In the genomic region with DNA sequence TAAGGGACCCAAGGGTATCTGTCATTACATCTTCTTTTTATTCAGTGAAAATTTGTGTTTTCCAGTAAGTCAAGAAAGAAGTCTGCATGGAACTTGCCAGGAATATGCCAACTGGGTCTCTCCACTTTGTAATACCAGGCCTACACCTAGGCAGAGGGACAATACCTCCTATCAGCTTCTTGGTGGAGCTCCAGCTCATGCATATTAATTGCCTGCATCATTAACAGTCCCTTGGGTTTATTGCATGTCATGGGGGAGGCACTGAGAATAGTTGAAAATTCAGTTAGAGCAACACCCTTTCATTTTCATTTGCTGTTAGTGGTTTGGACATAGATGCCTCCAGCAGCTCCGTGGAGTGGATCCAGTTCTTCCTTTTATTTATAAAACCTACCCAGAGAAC, we compare ENCODE assay signal across 15 mouse cellular contexts.
DNase-seq lines count a peak whose midpoint lies in the region; ATAC-seq lines count a peak whose summit lies in the region.
"Had no signal": no experiment of that assay in that cellular context is flagged by ENCODE, and none has a peak within 500 bp of the region (broad histone marks: within the 10 kb centered on the region; RNA-seq: fewer than 3 reads in every experiment).

No protein-coding gene starts in this region.

- H3K4me3 ChIP-seq in heart, embryonic 13.5 days = no peak overlapping the region
- no peak overlapping the region for H3K4me3 ChIP-seq in embryonic facial prominence, embryonic 10.5 days
- H3K4me3 ChIP-seq: embryonic facial prominence, embryonic 13.5 days; lung, embryonic 15.5 days; midbrain, embryonic 15.5 days had no signal

- H3K27me3 ChIP-seq in heart, embryonic 13.5 days (replicated peaks) = no peaks in the 10 kb centered on the region
- H3K27me3 ChIP-seq in embryonic facial prominence, embryonic 10.5 days (replicated peaks; ENCODE audit: low read depth, poor library complexity, severe bottlenecking) = no peaks in the 10 kb centered on the region
- H3K27me3 ChIP-seq: embryonic facial prominence, embryonic 13.5 days; lung, embryonic 15.5 days; midbrain, embryonic 15.5 days had no signal

- no peak for DNase-seq in heart, postnatal 14 days
- DNase-seq in kidney, adult 9 months = peak; percentile 44
- DNase-seq in kidney, postnatal 14 days = no peak
- DNase-seq in embryonic facial prominence, embryonic 10.5 days (ENCODE audit: low spot score) = peak; percentile 2
- DNase-seq in left cerebral cortex, postnatal 10 days (ENCODE audit: extremely low spot score in 1 of 2, low spot score in 2 of 2) = no peak
- DNase-seq: adrenal gland, postnatal 14 days; cerebellum, adult 2 months; left cerebral cortex, postnatal 4 days; thymus, adult 18-20 months had no signal

- ATAC-seq in heart, embryonic 13.5 days (ENCODE audit: extremely low read depth, insufficient number of reproducible peaks, low FRiP score, low TSS enrichment) = no peak
- peak; percentile 59 for ATAC-seq in megakaryocyte progenitor cell, adult 5-6 weeks (replicated peaks; ENCODE audit: poor library complexity)
- ATAC-seq: intestine, embryonic 16.5 days; midbrain, embryonic 15.5 days had no signal

- no peak overlapping the region for H3K4me2 ChIP-seq in heart, embryonic 13.5 days
- H3K4me2 ChIP-seq: embryonic facial prominence, embryonic 13.5 days; lung, embryonic 15.5 days; midbrain, embryonic 15.5 days had no signal

- intact Hi-C loops in heart, postnatal 14 days (cut with DNase I) = no loop called here
- intact Hi-C loops in left cerebral cortex, postnatal 10 days (cut with DNase I) = no loop called here

- no peaks in the 10 kb centered on the region for H3K9me3 ChIP-seq in heart, embryonic 13.5 days
- H3K9me3 ChIP-seq in embryonic facial prominence, embryonic 10.5 days = no peaks in the 10 kb centered on the region
- H3K9me3 ChIP-seq: embryonic facial prominence, embryonic 13.5 days; lung, embryonic 15.5 days; midbrain, embryonic 15.5 days had no signal

- peak overlapping the region; percentile 56; the same call in 1 of the 2 replicates for H3K27ac ChIP-seq in heart, embryonic 13.5 days (replicated peaks)
- no peak overlapping the region for H3K27ac ChIP-seq in embryonic facial prominence, embryonic 10.5 days (replicated peaks)
- H3K27ac ChIP-seq: embryonic facial prominence, embryonic 13.5 days; lung, embryonic 15.5 days; midbrain, embryonic 15.5 days had no signal

- no peaks in the 10 kb centered on the region for H3K36me3 ChIP-seq in heart, embryonic 13.5 days
- H3K36me3 ChIP-seq in embryonic facial prominence, embryonic 10.5 days (replicated peaks) = no peaks in the 10 kb centered on the region
- H3K36me3 ChIP-seq: embryonic facial prominence, embryonic 13.5 days; lung, embryonic 15.5 days; midbrain, embryonic 15.5 days had no signal

- WGBS in heart, embryonic 13.5 days = 53% methylated on average over 1 of the region's 1 CpGs
- 77% methylated on average over 1 of the region's 1 CpGs for WGBS in embryonic facial prominence, embryonic 10.5 days

- H3K4me1 ChIP-seq in heart, embryonic 13.5 days = 0 out of 2 replicates have a peak, but pooled peaks cover 3% of the 10 kb centered on the region
- H3K4me1 ChIP-seq in embryonic facial prominence, embryonic 10.5 days = peaks cover 14% of the 10 kb centered on the region; the same call in 1 of the 2 replicates
- H3K4me1 ChIP-seq: embryonic facial prominence, embryonic 13.5 days; lung, embryonic 15.5 days; midbrain, embryonic 15.5 days had no signal

- no peak overlapping the region for H3K9ac ChIP-seq in heart, embryonic 13.5 days
- H3K9ac ChIP-seq: embryonic facial prominence, embryonic 13.5 days; lung, embryonic 15.5 days; midbrain, embryonic 15.5 days had no signal

Comparison
In these comparisons a context has a peak if more than half of its experiments do, and no peak if none do; other contexts are left out.
1. DNase-seq: peak in kidney, adult 9 months (single experiment) and embryonic facial prominence, embryonic 10.5 days (single experiment); none in heart, postnatal 14 days (0 of 2), kidney, postnatal 14 days (single experiment) and left cerebral cortex, postnatal 10 days (0 of 2).